Mouse (Mus musculus) embryonic facial prominence, embryonic 15.5 days (tissue): Measurements from ENCODE around the gene Bysl. TPM values are rescaled to one million over a fixed set of nuclear protein-coding genes. Genes with fewer than 3 reads are reported as not detected.

Experiments
- ATAC-seq: fragments of 200-750 bp; cut with Nextera tagmentation; 2 replicates; pipeline ENCODE4 v1.8.0; 2017; ENCODE audit warnings: low read depth, moderate TSS enrichment; ENCODE audit not compliant: insufficient number of reproducible peaks, low FRiP score, low TSS enrichment
- H3K27ac ChIP-seq: fragments of 300-500 bp; sonication (generic); replicated peaks from 2 replicates; pipeline ENCODE4 v1.5.1; 2015; ENCODE audit warnings: mild to moderate bottlenecking, inconsistent platforms
- H3K27me3 ChIP-seq: fragments of 300-500 bp; sonication (generic); 2 replicates; pipeline ENCODE4 v1.6.1; 2015; ENCODE audit warnings: inconsistent platforms
- H3K36me3 ChIP-seq: fragments of 300-500 bp; sonication (generic); 2 replicates; pipeline ENCODE4 v1.6.1; 2015; ENCODE audit warnings: mild to moderate bottlenecking, inconsistent platforms
- H3K4me1 ChIP-seq: fragments of 300-500 bp; sonication (generic); 2 replicates; pipeline ENCODE4 v1.6.1; 2015; ENCODE audit warnings: inconsistent platforms
- H3K4me2 ChIP-seq: fragments of 300-500 bp; sonication (generic); replicated peaks from 2 replicates; pipeline ENCODE4 v1.6.1; 2015; ENCODE audit warnings: mild to moderate bottlenecking, inconsistent platforms
- H3K4me3 ChIP-seq: fragments of 300-500 bp; sonication (generic); replicated peaks from 2 replicates; pipeline ENCODE4 v1.5.1; 2015; ENCODE audit warnings: mild to moderate bottlenecking, inconsistent platforms
- H3K9ac ChIP-seq: fragments of 300-500 bp; sonication (generic); 2 replicates; pipeline ENCODE4 v1.6.1; 2015; ENCODE audit warnings: inconsistent platforms
- H3K9me3 ChIP-seq: fragments of 300-500 bp; sonication (generic); replicated peaks from 2 replicates; pipeline ENCODE4 v1.6.1; 2016; ENCODE audit warnings: inconsistent platforms
- WGBS: fragments of 180-500 bp; shearing (Covaris S2); methylation state at CpG from one replicate; pipeline ENCODE4 v1.1.7; 2015; 5-methylcytosine and 5-hydroxymethylcytosine counted together
- polyA plus RNA-seq: library from polyadenylated mRNA; unstranded; fragments of >200 nt; fragmentation: Nextera tagmentation; extraction: Ambion mirVana; gene quantifications from 2 replicates; pipeline ENCODE4 v1.2.1, GENCODE M21; 2015

Gene Bysl
- polyA plus RNA-seq, 1 experiment from 2014 or later: 24.6 TPM

DNA sequence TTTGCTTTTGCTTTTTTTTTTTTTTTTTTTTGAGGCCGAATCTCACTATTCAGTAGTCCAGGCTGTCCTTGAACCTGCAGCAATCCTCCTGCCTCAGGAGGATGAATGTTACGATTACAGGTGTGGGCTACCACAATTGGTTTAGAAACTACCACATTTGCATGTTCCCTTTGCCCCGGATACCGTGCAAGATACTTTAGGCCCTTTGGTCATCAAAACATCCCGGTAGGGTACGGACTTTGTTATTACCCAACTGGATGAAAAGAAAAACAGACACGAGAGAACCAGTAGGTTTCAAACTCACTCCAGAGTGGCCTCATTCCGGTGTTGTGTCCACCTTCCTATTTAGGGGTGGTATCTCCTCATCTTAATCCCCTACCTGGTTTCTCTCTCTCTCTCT, 22.8 kb downstream of the Bysl start:
- 79% methylated on average over 8 of the region's 8 CpGs for WGBS
- no peak for ATAC-seq
- Histone ChIP-seq H3K9me3 (no peaks in the 10 kb centered on the region), H3K4me2 (no peak overlapping the region), H3K9ac (no peak overlapping the region), H3K4me1 (peaks cover 7% of the 10 kb centered on the region), H3K27ac (no peak overlapping the region), H3K36me3 (no peaks in the 10 kb centered on the region), H3K4me3 (no peak overlapping the region), H3K27me3 (no peaks in the 10 kb centered on the region)

DNA sequence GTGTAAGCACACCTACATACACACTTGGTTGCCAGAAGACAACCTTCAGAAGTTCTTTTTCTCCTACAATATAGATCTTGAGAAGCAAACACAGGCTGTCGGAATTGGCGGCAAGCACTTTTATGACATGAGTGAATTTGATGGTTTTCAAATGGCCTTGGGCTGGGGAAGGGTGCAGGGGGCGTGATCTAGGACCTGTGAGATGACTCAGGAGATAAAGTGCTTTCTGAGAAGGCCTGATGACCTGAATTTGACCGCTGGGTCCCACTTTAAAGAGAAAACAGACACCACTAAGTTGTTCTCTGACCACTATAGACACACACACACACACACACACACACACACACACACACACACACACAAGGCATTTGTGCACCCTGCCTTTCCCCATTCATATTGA, 30.3 kb downstream of the Bysl start:
- WGBS: 87% methylated on average over 4 of the region's 4 CpGs
- Histone ChIP-seq H3K27me3 (no peaks in the 10 kb centered on the region), H3K36me3 (no peaks in the 10 kb centered on the region), H3K9me3 (no peaks in the 10 kb centered on the region), H3K4me3 (no peak overlapping the region), H3K9ac (no peak overlapping the region), H3K4me2 (no peak overlapping the region), H3K4me1 (no peaks in the 10 kb centered on the region), H3K27ac (no peak overlapping the region)
- no peak for ATAC-seq

DNA sequence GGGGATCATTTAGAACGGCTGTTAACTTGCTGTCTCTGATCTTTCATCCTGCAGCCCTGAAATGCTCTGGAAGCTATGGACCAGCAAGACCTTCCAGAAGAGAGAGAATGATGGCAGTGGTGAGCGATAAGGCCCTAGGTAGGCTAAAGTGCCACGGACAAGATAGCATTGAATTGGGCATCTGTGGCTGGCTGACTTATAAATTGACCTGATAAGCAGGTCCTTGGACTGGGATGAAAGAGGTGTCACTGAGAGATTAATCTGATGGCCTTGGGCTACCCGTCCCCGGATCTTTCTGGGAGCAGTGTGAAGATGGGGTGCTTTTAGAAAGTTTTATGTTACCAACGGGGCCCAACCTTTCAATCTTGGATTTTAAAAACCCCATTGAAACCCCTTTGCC, 32.6 kb downstream of the Bysl start:
- H3K4me1 ChIP-seq: peaks cover 2% of the 10 kb centered on the region; the same call in 1 of the 2 replicates
- WGBS: 75% methylated on average over 6 of the region's 6 CpGs
- H3K9ac ChIP-seq: no peak overlapping the region
- no peaks in the 10 kb centered on the region for H3K9me3 ChIP-seq
- ATAC-seq: no peak
- H3K27ac ChIP-seq: no peak overlapping the region
- no peaks in the 10 kb centered on the region for H3K27me3 ChIP-seq
- H3K4me2 ChIP-seq: no peak overlapping the region
- no peak overlapping the region for H3K4me3 ChIP-seq
- no peaks in the 10 kb centered on the region for H3K36me3 ChIP-seq

DNA sequence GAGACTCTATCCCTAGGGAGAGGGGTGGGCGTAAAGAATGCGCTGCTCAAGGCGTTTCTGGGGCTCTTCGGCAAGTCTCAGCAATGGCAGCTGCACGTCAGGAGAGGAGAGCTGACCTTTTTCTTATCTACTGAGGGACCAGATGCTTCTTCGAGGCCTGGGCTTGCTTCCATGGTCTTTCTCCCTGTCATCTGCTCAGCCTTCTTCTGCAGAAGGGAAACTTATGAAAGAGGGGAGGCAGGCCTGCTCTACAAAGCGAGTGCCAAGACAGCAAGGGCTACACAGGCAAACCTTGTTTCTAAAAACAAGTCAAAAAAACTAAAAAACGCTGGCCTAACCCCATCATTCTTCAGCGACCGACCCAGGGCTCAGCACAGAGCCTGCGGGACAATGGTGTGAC, 36.5 kb downstream of the Bysl start:
- no peaks in the 10 kb centered on the region for H3K27me3 ChIP-seq
- H3K9me3 ChIP-seq: no peaks in the 10 kb centered on the region
- H3K4me3 ChIP-seq: no peak overlapping the region
- WGBS: 60% methylated on average over 11 of the region's 11 CpGs
- ATAC-seq: no peak
- no peak overlapping the region for H3K4me2 ChIP-seq
- no peak overlapping the region for H3K27ac ChIP-seq
- peaks cover 2% of the 10 kb centered on the region; the same call in 1 of the 2 replicates for H3K4me1 ChIP-seq
- no peak overlapping the region for H3K9ac ChIP-seq
- no peaks in the 10 kb centered on the region for H3K36me3 ChIP-seq

DNA sequence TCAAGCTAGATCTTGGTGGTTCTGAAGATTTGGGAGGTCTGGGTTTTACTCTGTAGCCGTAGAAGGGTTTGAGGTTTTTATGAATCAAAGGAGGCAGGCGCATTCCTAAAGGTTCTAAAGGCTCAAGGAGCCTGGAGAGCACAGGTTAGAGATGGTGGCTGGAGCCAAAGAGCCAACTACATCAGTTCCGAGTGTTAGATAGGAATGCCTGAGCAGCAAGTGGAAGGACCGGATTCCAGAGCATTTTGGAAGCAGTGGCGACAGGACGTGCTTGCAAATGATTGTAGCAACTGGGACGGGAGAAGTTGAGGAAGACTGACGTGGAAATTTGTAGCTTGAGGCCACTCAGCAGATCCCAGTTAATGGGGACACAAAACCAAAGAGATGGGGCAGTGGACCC, 37.3 kb downstream of the Bysl start:
- H3K27me3 ChIP-seq: no peaks in the 10 kb centered on the region
- no peak overlapping the region for H3K27ac ChIP-seq
- H3K9me3 ChIP-seq: no peaks in the 10 kb centered on the region
- H3K4me2 ChIP-seq: no peak overlapping the region
- no peak overlapping the region for H3K9ac ChIP-seq
- peaks cover 2% of the 10 kb centered on the region; the same call in 1 of the 2 replicates for H3K4me1 ChIP-seq
- WGBS: 52% methylated on average over 8 of the region's 8 CpGs
- no peak overlapping the region for H3K4me3 ChIP-seq
- no peaks in the 10 kb centered on the region for H3K36me3 ChIP-seq
- ATAC-seq: no peak

DNA sequence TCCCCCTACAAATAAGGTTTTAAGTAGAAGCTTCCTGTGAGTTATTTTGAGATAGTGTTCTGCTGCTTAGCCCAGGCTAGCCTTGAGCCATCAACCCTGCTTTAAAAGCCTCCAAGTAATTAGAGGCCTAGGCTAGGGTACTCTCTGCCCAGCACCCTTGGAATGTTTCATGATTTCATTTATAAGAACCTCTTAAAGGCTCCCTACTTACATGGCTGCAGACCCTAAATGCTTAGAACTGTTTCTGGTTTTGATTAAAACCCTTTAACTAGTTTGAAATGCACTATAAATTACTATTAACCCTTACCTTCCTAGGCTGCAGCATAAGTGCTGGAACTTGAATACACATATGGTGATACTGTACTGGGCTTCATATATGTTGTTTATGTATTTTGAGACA, 38.9 kb downstream of the Bysl start:
- H3K27me3 ChIP-seq: no peaks in the 10 kb centered on the region
- no peak overlapping the region for H3K4me2 ChIP-seq
- ATAC-seq: no peak
- peaks cover 2% of the 10 kb centered on the region; the same call in 1 of the 2 replicates for H3K4me1 ChIP-seq
- H3K4me3 ChIP-seq: no peak overlapping the region
- H3K9me3 ChIP-seq: no peaks in the 10 kb centered on the region
- no peak overlapping the region for H3K27ac ChIP-seq
- no peak overlapping the region for H3K9ac ChIP-seq
- no peaks in the 10 kb centered on the region for H3K36me3 ChIP-seq

DNA sequence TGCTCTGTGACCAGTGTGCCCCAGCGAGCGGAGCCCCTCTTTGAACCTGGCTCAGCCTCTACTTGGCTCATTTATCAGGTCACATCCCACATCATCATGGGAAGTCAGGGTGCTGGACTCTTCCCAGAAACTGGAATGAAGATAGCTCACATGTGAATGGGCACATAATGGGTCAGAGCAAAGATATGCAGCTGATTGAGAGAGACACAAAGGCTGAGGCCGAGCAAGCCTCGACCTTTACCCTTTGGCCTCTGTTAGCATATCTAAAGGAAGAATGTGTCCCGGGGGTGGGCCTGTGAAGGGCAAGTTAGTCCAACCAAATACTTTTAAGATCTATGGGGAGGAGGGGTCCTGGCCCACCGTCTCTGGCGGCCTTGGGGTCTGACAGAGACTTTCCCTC, 39.7 kb downstream of the Bysl start:
- H3K9me3 ChIP-seq: no peaks in the 10 kb centered on the region
- H3K36me3 ChIP-seq: no peaks in the 10 kb centered on the region
- H3K27me3 ChIP-seq: no peaks in the 10 kb centered on the region
- no peak overlapping the region for H3K4me3 ChIP-seq
- WGBS: 44% methylated on average over 7 of the region's 7 CpGs
- H3K9ac ChIP-seq: no peak overlapping the region
- peaks cover 2% of the 10 kb centered on the region; the same call in 1 of the 2 replicates for H3K4me1 ChIP-seq
- ATAC-seq: no peak
- no peak overlapping the region for H3K4me2 ChIP-seq
- no peak overlapping the region for H3K27ac ChIP-seq

DNA sequence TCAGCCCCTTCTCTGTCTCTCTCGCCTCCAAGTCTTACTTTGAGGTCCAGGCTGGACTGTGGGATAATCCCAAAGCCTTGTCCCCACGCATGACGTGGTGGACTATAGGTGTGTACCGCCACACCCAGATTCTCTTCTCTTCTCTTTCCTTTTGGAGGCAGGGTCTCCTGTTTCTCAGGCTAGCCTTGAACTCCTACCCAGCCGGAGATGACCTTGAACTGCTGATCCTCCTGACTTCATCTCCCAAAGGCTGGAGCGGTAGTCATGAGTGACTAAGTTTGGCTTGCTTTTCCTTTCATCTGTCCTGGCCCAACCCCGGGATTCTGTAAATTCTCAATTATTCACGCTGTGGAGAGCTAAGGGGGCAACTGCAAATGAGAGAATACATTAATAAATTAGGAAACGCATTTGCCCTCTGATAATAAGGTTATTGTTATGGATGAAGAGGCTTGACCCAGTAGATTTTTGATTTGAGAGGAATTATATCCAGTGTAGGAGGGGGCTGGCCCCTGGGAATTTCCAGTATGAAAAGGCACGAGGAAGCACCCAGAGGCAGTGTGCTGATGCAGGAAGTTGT, 42.3 kb downstream of the Bysl start:
- 70% methylated on average over 10 of the region's 10 CpGs for WGBS
- H3K9me3 ChIP-seq: no peaks in the 10 kb centered on the region
- H3K4me2 ChIP-seq: no peak overlapping the region
- no peak overlapping the region for H3K27ac ChIP-seq
- ATAC-seq: no peak
- H3K27me3 ChIP-seq: no peaks in the 10 kb centered on the region
- no peak overlapping the region for H3K4me3 ChIP-seq
- H3K36me3 ChIP-seq: no peaks in the 10 kb centered on the region
- H3K9ac ChIP-seq: no peak overlapping the region
- H3K4me1 ChIP-seq: 0 out of 2 replicates have a peak, but pooled peaks cover 2% of the 10 kb centered on the region

DNA sequence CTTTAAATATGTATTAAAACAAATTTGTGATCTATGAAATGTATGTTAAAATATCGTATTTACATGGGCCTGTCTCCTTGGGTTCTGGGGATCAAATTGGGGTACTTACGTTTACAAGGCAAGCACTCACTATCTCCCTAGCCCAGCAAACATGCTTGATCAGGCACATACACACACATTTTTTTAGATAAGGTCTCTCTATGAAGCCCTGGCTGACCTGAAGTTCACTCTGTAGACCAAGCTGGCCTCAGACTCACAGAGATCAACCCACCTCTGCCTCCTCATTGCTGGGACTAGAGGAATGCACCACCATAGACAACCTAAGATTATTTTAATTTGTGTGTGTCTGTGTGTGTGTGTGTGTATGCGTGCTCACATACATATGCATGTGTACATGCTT, 42.9 kb downstream of the Bysl start:
- H3K4me2 ChIP-seq: no peak overlapping the region
- no peaks in the 10 kb centered on the region for H3K4me1 ChIP-seq
- H3K36me3 ChIP-seq: no peaks in the 10 kb centered on the region
- no peak overlapping the region for H3K4me3 ChIP-seq
- 96% methylated on average over 3 of the region's 3 CpGs for WGBS
- no peak overlapping the region for H3K9ac ChIP-seq
- H3K9me3 ChIP-seq: no peaks in the 10 kb centered on the region
- ATAC-seq: no peak
- H3K27me3 ChIP-seq: no peaks in the 10 kb centered on the region
- H3K27ac ChIP-seq: no peak overlapping the region

DNA sequence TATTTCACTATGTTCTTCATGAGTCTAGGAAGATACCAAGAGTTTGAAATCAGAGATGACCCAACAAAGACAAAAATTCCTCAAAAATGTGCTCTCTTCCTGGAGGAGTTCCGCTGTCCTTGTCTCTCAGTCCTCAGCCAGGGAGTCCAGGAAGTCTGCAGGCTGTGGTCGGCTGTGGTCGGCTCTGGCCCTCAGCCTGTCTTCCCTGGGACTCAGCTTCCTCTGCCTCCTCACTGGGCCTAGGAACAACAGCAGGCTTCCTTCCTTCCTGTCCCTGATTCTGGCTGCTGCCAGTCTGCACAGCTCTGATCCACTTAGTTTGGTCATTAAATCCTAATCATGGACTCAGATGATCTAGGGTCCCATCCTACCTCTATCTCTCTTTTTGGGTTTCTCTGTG, 44.0 kb downstream of the Bysl start:
- no peak overlapping the region for H3K4me2 ChIP-seq
- H3K9me3 ChIP-seq: no peaks in the 10 kb centered on the region
- 59% methylated on average over 3 of the region's 3 CpGs for WGBS
- no peak overlapping the region for H3K9ac ChIP-seq
- no peaks in the 10 kb centered on the region for H3K4me1 ChIP-seq
- H3K27ac ChIP-seq: no peak overlapping the region
- H3K4me3 ChIP-seq: no peak overlapping the region
- no peak for ATAC-seq
- no peaks in the 10 kb centered on the region for H3K36me3 ChIP-seq
- H3K27me3 ChIP-seq: no peaks in the 10 kb centered on the region

DNA sequence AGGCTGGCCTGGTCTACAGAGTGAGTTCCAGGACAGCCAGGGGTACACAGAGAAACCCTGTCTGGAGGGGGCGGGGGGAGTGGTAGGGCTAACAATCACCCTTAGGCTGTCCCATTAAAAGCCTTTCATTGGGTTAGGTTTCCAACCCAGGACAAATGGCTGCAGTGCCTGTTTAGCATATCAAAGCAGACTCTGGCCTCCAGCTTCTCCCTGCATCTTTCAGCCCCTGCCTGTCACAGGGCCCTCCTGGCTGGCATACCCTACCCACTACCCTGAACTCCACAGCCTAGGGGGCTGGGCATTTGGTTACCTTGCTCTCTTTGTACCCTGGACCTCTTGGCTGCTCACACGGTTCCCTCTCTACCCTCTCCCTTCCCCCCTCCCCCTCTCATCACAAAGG, 45.2 kb downstream of the Bysl start:
- H3K9ac ChIP-seq: no peak overlapping the region
- no peaks in the 10 kb centered on the region for H3K4me1 ChIP-seq
- no peaks in the 10 kb centered on the region for H3K27me3 ChIP-seq
- H3K4me3 ChIP-seq: no peak overlapping the region
- H3K9me3 ChIP-seq: no peaks in the 10 kb centered on the region
- H3K36me3 ChIP-seq: no peaks in the 10 kb centered on the region
- ATAC-seq: no peak
- 25% methylated on average over 2 of the region's 2 CpGs for WGBS
- H3K4me2 ChIP-seq: no peak overlapping the region
- no peak overlapping the region for H3K27ac ChIP-seq

DNA sequence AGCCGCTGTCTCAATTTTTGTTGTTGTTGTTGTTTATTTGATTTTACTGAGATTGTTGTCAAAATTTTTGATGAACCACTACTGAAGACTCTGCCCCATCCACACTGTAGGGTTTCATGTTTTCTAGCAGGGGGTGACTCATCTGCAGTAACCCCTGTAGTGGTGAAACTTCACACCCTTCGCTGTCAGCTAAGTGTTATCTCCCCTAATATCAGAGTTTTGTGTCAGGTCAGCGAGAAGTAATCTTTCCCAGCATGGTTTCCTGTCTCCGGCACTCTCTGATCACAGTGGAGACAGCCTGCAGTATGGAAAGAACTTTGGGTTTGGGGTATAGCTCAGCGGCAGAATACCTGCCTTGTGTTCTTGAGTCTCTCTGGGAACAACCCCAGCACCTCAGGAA, 46.7 kb downstream of the Bysl start:
- WGBS: 82% methylated on average over 5 of the region's 5 CpGs
- no peaks in the 10 kb centered on the region for H3K36me3 ChIP-seq
- H3K4me1 ChIP-seq: peaks cover 5% of the 10 kb centered on the region; the same call in 1 of the 2 replicates
- no peak overlapping the region for H3K4me2 ChIP-seq
- no peaks in the 10 kb centered on the region for H3K27me3 ChIP-seq
- ATAC-seq: no peak
- H3K27ac ChIP-seq: no peak overlapping the region
- no peaks in the 10 kb centered on the region for H3K9me3 ChIP-seq
- H3K9ac ChIP-seq: no peak overlapping the region
- H3K4me3 ChIP-seq: no peak overlapping the region
